Mouse (Mus musculus) CH12F3 (cell line): ENCODE results near the gene Mybph.

Source experiments
- in situ Hi-C: fragments of 300-500 bp; cut with MboI; formaldehyde crosslinking; loops from 2 replicates; pipeline ENCODE4 v1.14.3; 2020; ENCODE audit warnings: low sequenced_read_pairs

Mybph gene

GRCm38 (mm10) chr1:134182025-134182424 lies 11.2 kb upstream of the Mybph start, which contains the start of gene Chil1:
Gene Chil1, plus strand, starts transcription at chr1:134182176.
- in situ Hi-C loops: no loop called here

GRCm38 (mm10) chr1:134184089-134184488 lies 9.2 kb upstream of the Mybph start:
- in situ Hi-C loops: no loop called here

GRCm38 (mm10) chr1:134188217-134188616 lies 5.0 kb upstream of the Mybph start:
- in situ Hi-C loops: no loop called here

- in situ Hi-C loops: no loop called here
Measured at GRCm38 (mm10) chr1:134188989-134189729, 4.1 kb upstream of the Mybph start.

GRCm38 (mm10) chr1:134191192-134191591 lies 2.1 kb upstream of the Mybph start:
- in situ Hi-C loops: no loop called here

- in situ Hi-C loops: no loop called here
Measured at GRCm38 (mm10) chr1:134192024-134192423, 1.2 kb upstream of the Mybph start.

- in situ Hi-C loops: no loop called here
Measured at GRCm38 (mm10) chr1:134193674-134194197, 488 bp downstream of the Mybph start.

GRCm38 (mm10) chr1:134194298-134195022 lies 1.2 kb downstream of the Mybph start:
- in situ Hi-C loops: no loop called here

GRCm38 (mm10) chr1:134195117-134195516 lies 1.9 kb downstream of the Mybph start:
- in situ Hi-C loops: no loop called here

GRCm38 (mm10) chr1:134195571-134195970 lies 2.3 kb downstream of the Mybph start:
- in situ Hi-C loops: no loop called here

GRCm38 (mm10) chr1:134195979-134196378 lies 2.7 kb downstream of the Mybph start:
- in situ Hi-C loops: no loop called here

GRCm38 (mm10) chr1:134196386-134196785 lies 3.1 kb downstream of the Mybph start:
- in situ Hi-C loops: no loop called here

- in situ Hi-C loops: no loop called here
Measured at GRCm38 (mm10) chr1:134197325-134197982, 4.2 kb downstream of the Mybph start.

GRCm38 (mm10) chr1:134198197-134198995 lies 5.1 kb downstream of the Mybph start:
- in situ Hi-C loops: no loop called here

- in situ Hi-C loops: no loop called here
Measured at GRCm38 (mm10) chr1:134200481-134200880, 7.2 kb downstream of the Mybph start.

- in situ Hi-C loops: no loop called here
Measured at GRCm38 (mm10) chr1:134200998-134201686, 7.9 kb downstream of the Mybph start.

- in situ Hi-C loops: no loop called here
Measured at GRCm38 (mm10) chr1:134201751-134202420, 8.6 kb downstream of the Mybph start.

- in situ Hi-C loops: no loop called here
Measured at GRCm38 (mm10) chr1:134204230-134204629, 11.0 kb downstream of the Mybph start.

GRCm38 (mm10) chr1:134205296-134206018 lies 12.2 kb downstream of the Mybph start:
- in situ Hi-C loops: no loop called here
